Mouse (Mus musculus) kidney, postnatal 0 days (tissue): Measurements from ENCODE around the gene Fgfr2. TPM values are rescaled to one million over a fixed set of nuclear protein-coding genes. Genes with fewer than 3 reads are reported as not detected.
A peak's percentile ranks its signal among the peaks of the same experiment; 100 is the strongest.

Experiments used
- ATAC-seq: fragments of 200-750 bp; cut with Nextera tagmentation; replicated peaks from 2 replicates; pipeline ENCODE4 v1.8.0; 2017; ENCODE audit warnings: low read depth, moderate number of reproducible peaks, moderate TSS enrichment, moderate library complexity; ENCODE audit not compliant: low FRiP score
- DNase-seq: peaks from one replicate; pipeline ENCODE4 v3.0.0-alpha.2; 2016; ENCODE audit warnings: low spot score
- H3K27ac ChIP-seq: fragments of 300-500 bp; sonication (generic); 2 replicates; pipeline ENCODE4 v1.5.1; 2014; ENCODE audit warnings: mild to moderate bottlenecking
- H3K27me3 ChIP-seq: fragments of 300-500 bp; sonication (generic); 2 replicates; pipeline ENCODE4 v1.6.1; 2014; ENCODE audit warnings: low read length, mixed read lengths; ENCODE audit not compliant: insufficient read depth
- H3K36me3 ChIP-seq: fragments of 300-500 bp; sonication (generic); 2 replicates; pipeline ENCODE4 v1.6.1; 2014; ENCODE audit warnings: low read length, mixed read lengths; ENCODE audit not compliant: insufficient read depth
- H3K4me1 ChIP-seq: fragments of 300-500 bp; sonication (generic); replicated peaks from 2 replicates; pipeline ENCODE4 v1.6.1; 2014; ENCODE audit warnings: antibody characterized with exemption, low read length, mixed read lengths; ENCODE audit not compliant: insufficient read depth
- H3K4me2 ChIP-seq: fragments of 300-500 bp; sonication (generic); 2 replicates; pipeline ENCODE4 v1.6.1; 2014; ENCODE audit warnings: mild to moderate bottlenecking, low read length, moderate library complexity, mixed read lengths
- H3K4me3 ChIP-seq: fragments of 300-500 bp; sonication (generic); replicated peaks from 2 replicates; pipeline ENCODE4 v1.5.1; 2014; ENCODE audit warnings: low read depth, low read length
- H3K9ac ChIP-seq: fragments of 300-500 bp; sonication (generic); 2 replicates; pipeline ENCODE4 v1.6.1; 2014; ENCODE audit warnings: low read depth, low read length
- H3K9me3 ChIP-seq: fragments of 300-500 bp; sonication (generic); replicated peaks from 2 replicates; pipeline ENCODE4 v1.6.1; 2016; ENCODE audit warnings: low read length, inconsistent platforms, mixed read lengths
- CTCF ChIP-seq: IDR thresholded peaks from 2 replicates; pipeline ENCODE4 v1.5.1; 2016; ENCODE audit warnings: antibody characterized with exemption, low read depth, mild to moderate bottlenecking, moderate library complexity
- WGBS: fragments of 180-500 bp; shearing (Covaris S2); extraction: QIAGEN DNeasy Blood & Tissue Kit; methylation state at CpG from one replicate; pipeline ENCODE4 v1.1.7; 2014; 5-methylcytosine and 5-hydroxymethylcytosine counted together
- polyA plus RNA-seq: library from polyadenylated mRNA; unstranded; fragments of >200 nt; fragmentation: Nextera tagmentation; extraction: Ambion mirVana; gene quantifications from 2 replicates; pipeline ENCODE4 v1.2.1, GENCODE M21; 2015

The Fgfr2 gene
- polyA plus RNA-seq, 1 experiment from 2014 or later: 79.8 TPM

GRCm38 (mm10) chr7:132269661-132270060 is 853.5 kb downstream of the Fgfr2 start:
- WGBS: 88% methylated on average over 3 of the region's 3 CpGs
- ATAC-seq (no peak), DNase-seq (no peak)
- Histone ChIP-seq H3K27ac (no peak overlapping the region), H3K9me3 (no peaks in the 10 kb centered on the region), H3K36me3 (peaks cover 21% of the 10 kb centered on the region), H3K4me2 (no peak overlapping the region), H3K4me3 (no peak overlapping the region), H3K4me1 (no peaks in the 10 kb centered on the region), H3K27me3 (no peaks in the 10 kb centered on the region), H3K9ac (no peak overlapping the region)
- TF ChIP-seq CTCF: no peak

GRCm38 (mm10) chr7:132267721-132268498 is 855.2 kb downstream of the Fgfr2 start:
- Histone ChIP-seq H3K27me3 (no peaks in the 10 kb centered on the region), H3K4me1 (no peaks in the 10 kb centered on the region), H3K9ac (no peak overlapping the region), H3K36me3 (peaks cover 21% of the 10 kb centered on the region), H3K27ac (no peak overlapping the region), H3K9me3 (no peaks in the 10 kb centered on the region), H3K4me3 (no peak overlapping the region), H3K4me2 (no peak overlapping the region)
- 74% methylated on average over 4 of the region's 4 CpGs for WGBS
- DNase-seq (no peak), ATAC-seq (no peak)
- TF ChIP-seq CTCF: no peak

- 65% methylated on average over 3 of the region's 3 CpGs for WGBS
- Histone ChIP-seq H3K4me3 (no peak overlapping the region), H3K27ac (no peak overlapping the region), H3K36me3 (peaks cover 14% of the 10 kb centered on the region), H3K9ac (no peak overlapping the region), H3K4me2 (no peak overlapping the region), H3K4me1 (no peaks in the 10 kb centered on the region), H3K9me3 (no peaks in the 10 kb centered on the region), H3K27me3 (no peaks in the 10 kb centered on the region)
- TF ChIP-seq CTCF: no peak
- no peak for ATAC-seq
- DNase-seq: no peak
Measured at GRCm38 (mm10) chr7:132264763-132265162, 858.4 kb downstream of the Fgfr2 start.

- Histone ChIP-seq H3K4me1 (0 out of 2 replicates have a peak, but pooled peaks cover 4% of the 10 kb centered on the region), H3K4me2 (no peak overlapping the region), H3K27ac (no peak overlapping the region), H3K36me3 (peaks cover 6% of the 10 kb centered on the region; the same call in 1 of the 2 replicates), H3K9ac (no peak overlapping the region), H3K4me3 (no peak overlapping the region), H3K27me3 (no peaks in the 10 kb centered on the region), H3K9me3 (no peaks in the 10 kb centered on the region)
- no peak for TF ChIP-seq CTCF
- 80% methylated on average over 6 of the region's 6 CpGs for WGBS
- ATAC-seq (no peak), DNase-seq (no peak)
Measured at GRCm38 (mm10) chr7:132263186-132263585, 860.0 kb downstream of the Fgfr2 start.

- peaks cover 6% of the 10 kb centered on the region; the same call in 1 of the 2 replicates for H3K36me3 ChIP-seq
- H3K27me3 ChIP-seq: no peaks in the 10 kb centered on the region
- no peaks in the 10 kb centered on the region for H3K9me3 ChIP-seq
- DNase-seq (no peak), ATAC-seq (no peak)
- 81% methylated on average over 6 of the region's 6 CpGs for WGBS
- H3K4me1 ChIP-seq: 0 out of 2 replicates have a peak, but pooled peaks cover 4% of the 10 kb centered on the region
- no peak overlapping the region for H3K4me3 ChIP-seq
- no peak overlapping the region for H3K9ac ChIP-seq
- H3K4me2 ChIP-seq: no peak overlapping the region
- no peak overlapping the region for H3K27ac ChIP-seq
- TF ChIP-seq CTCF: no peak
Measured at GRCm38 (mm10) chr7:132262696-132263095, 860.5 kb downstream of the Fgfr2 start.

GRCm38 (mm10) chr7:132261885-132262284 is 861.3 kb downstream of the Fgfr2 start:
- 0 out of 2 replicates have a peak, but pooled peaks cover 4% of the 10 kb centered on the region for H3K4me1 ChIP-seq
- TF ChIP-seq CTCF: no peak
- H3K27ac ChIP-seq: no peak overlapping the region
- H3K36me3 ChIP-seq: peaks cover 6% of the 10 kb centered on the region; the same call in 1 of the 2 replicates
- H3K9ac ChIP-seq: no peak overlapping the region
- no peak overlapping the region for H3K4me2 ChIP-seq
- no peaks in the 10 kb centered on the region for H3K27me3 ChIP-seq
- no peak overlapping the region for H3K4me3 ChIP-seq
- H3K9me3 ChIP-seq: no peaks in the 10 kb centered on the region
- DNase-seq: no peak
- WGBS: 75% methylated on average over 3 of the region's 3 CpGs
- ATAC-seq: no peak

GRCm38 (mm10) chr7:132260632-132261031 is 862.5 kb downstream of the Fgfr2 start:
- Histone ChIP-seq H3K4me2 (no peak overlapping the region), H3K36me3 (no peaks in the 10 kb centered on the region), H3K27ac (no peak overlapping the region), H3K27me3 (no peaks in the 10 kb centered on the region), H3K4me1 (0 out of 2 replicates have a peak, but pooled peaks cover 4% of the 10 kb centered on the region), H3K9ac (no peak overlapping the region), H3K4me3 (no peak overlapping the region), H3K9me3 (no peaks in the 10 kb centered on the region)
- DNase-seq: peak; percentile 21
- ATAC-seq: no peak
- TF ChIP-seq CTCF: no peak
- WGBS: 52% methylated on average over 5 of the region's 5 CpGs
